Mouse (Mus musculus) c-Kit-positive CD71-positive TER-119-negative erythroid progenitor cells, embryonic 14.5 days (primary cell): ENCODE measurements around the gene Gm436.

Experiments used
- DNase-seq: peaks from one replicate; pipeline ENCODE4 v3.0.0-alpha.2; 2013; ENCODE audit warnings: low read depth

The Gm436 gene

DNA sequence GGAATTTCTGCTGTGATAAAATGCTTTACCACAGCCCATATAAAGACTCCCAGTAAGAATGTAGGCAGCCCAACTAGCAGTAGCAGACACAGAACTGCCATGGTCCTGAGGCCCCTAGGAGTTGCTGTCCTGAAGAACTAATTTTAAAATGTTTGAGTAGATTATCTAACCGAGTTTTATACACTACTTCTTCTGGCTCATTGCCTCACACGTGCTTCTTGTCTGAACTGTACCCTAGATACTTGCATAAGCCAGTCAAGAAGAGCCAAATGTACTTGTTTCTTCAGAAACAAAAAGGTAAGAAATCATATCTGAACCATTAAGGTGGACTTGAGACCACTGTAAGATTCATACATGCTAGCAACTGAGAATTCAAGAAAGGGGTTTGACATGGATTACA, at the start of gene Gm436:
Gene Gm436, minus strand, starts transcription at position 101 of the 400 bp plus-strand sequence.
- DNase-seq = no peak

DNA sequence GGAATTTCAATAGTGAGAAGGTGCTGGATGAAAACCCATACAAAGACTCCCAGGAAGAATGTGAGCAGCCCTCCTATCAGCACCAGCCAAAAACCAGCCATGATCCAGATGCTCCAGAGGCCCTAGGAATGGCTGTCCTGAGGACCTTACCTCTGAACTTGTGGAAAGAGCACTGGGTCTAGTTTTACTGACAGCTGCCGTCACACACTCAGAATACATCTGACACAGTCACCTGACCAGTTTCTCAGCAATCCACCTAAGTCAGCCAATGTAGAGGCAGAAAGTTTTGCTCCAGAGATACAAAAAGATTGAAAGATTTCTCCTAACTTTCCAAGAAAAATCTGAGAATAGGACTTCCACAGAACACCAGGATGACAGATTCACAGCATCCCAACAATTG, 35.1 kb upstream of the Gm436 start, which contains the start of gene Gm13178:
Gene Gm13178, minus strand, starts transcription at position 101 of the 400 bp plus-strand sequence.
- no peak for DNase-seq

DNA sequence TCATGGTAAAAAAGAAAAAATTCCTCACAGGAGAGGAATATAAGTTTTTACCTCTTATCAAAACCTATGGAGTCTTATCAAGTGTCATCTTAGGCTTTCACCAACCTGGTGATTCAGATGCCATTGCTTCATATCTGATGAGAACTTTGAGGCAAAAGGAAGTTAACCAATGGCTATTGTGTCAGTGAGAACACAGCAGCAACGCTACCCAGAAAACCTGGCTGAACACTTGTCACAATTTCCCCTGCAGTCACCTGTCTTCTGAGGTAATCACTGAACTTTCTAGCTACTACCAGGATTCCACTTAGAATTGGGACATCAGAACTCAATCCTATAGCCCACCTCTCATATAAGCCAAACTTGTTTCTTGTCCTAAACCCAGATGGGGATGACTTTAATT, 33.5 kb upstream of the Gm436 start:
- no peak for DNase-seq

DNA sequence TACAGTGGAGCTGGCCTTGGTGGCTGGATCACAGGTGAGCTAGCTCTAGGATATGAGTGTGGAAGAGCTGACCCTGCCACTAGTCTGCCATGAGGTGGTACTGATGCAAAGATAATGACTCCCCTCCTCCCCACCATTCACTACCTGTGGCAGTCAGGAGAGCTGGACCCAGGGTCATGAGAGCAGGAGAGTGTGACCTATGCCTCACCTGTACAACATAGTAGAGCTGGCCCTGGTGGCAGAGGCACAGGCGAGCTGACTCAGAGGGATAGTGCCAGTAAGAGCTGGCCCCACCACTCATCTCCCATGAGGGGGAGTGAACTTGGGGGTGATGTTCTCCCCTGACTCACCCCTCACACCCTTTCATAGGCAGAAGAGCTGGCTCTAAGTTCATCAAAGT, 32.1 kb upstream of the Gm436 start:
- DNase-seq = no peak

DNA sequence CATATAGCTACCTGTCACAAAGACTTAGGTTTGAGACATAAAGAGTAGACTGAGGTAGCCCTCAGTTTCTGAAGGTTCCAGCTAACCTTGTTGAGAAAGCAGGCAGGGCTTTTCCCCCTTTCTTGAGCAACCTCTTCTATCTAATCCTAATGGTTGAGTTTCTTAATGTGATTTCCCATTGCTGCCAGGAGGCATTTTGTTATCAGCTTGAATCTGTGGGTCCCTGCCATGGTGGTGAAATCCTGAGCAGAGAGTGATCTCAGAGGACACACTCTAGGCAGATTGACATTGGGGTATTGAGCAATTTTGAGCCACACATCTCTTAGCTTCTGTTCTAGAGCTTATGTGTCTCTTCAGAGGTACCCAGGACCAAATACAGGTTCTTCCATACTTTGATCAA, 47.9 kb downstream of the Gm436 start:
- DNase-seq = no peak
